Mouse (Mus musculus) heart, postnatal 0 days (tissue): ENCODE measurements at regions not wholly inside any gene's neighbourhood (a gene's known extent, or its start where the extent isn't known, plus 50 kb on each side); places are given as distances from the start of the nearest gene placed in this dataset.

Experiments
- ATAC-seq: fragments of 200-750 bp; cut with Nextera tagmentation; 2 replicates; pipeline ENCODE4 v1.8.0; 2017; ENCODE audit warnings: low read depth, moderate number of reproducible peaks, moderate library complexity; ENCODE audit not compliant: insufficient read depth
- DNase-seq: peaks from one replicate; pipeline ENCODE4 v3.0.0-alpha.2; 2016; ENCODE audit warnings: low spot score
- H3K27ac ChIP-seq: fragments of 300-500 bp; sonication (generic); 2 replicates; pipeline ENCODE4 v1.5.1; 2014; ENCODE audit warnings: low read depth, mild to moderate bottlenecking
- H3K27me3 ChIP-seq: fragments of 300-500 bp; sonication (generic); 2 replicates; pipeline ENCODE4 v1.6.1; 2014; ENCODE audit warnings: low read length, mixed read lengths; ENCODE audit not compliant: control insufficient read depth, insufficient read depth
- H3K36me3 ChIP-seq: fragments of 300-500 bp; sonication (generic); replicated peaks from 2 replicates; pipeline ENCODE4 v1.6.1; 2014; ENCODE audit warnings: low read length, mixed read lengths; ENCODE audit not compliant: control insufficient read depth, insufficient read depth
- H3K4me1 ChIP-seq: fragments of 300-500 bp; sonication (generic); 2 replicates; pipeline ENCODE4 v1.6.1; 2014; ENCODE audit warnings: antibody characterized with exemption; ENCODE audit not compliant: control insufficient read depth, insufficient read depth
- H3K4me2 ChIP-seq: fragments of 300-500 bp; sonication (generic); 2 replicates; pipeline ENCODE4 v1.6.1; 2014; ENCODE audit warnings: low read depth, mild to moderate bottlenecking, low read length, moderate library complexity
- H3K4me3 ChIP-seq: fragments of 300-500 bp; sonication (generic); 2 replicates; pipeline ENCODE4 v1.5.1; 2014; ENCODE audit warnings: low read depth, low read length
- H3K9ac ChIP-seq: fragments of 300-500 bp; sonication (generic); replicated peaks from 2 replicates; pipeline ENCODE4 v1.6.1; 2014; ENCODE audit warnings: low read depth, low read length, mixed read lengths
- H3K9me3 ChIP-seq: fragments of 300-500 bp; sonication (generic); replicated peaks from 2 replicates; pipeline ENCODE4 v1.6.1; 2016; ENCODE audit warnings: low read length; ENCODE audit not compliant: control insufficient read depth
- CTCF ChIP-seq: IDR thresholded peaks from 2 replicates; pipeline ENCODE4 v1.5.1; 2016; ENCODE audit warnings: antibody characterized with exemption, control low read depth, low read depth
- EP300 ChIP-seq: IDR thresholded peaks from 2 replicates; pipeline ENCODE4 v1.6.1; 2016; ENCODE audit warnings: antibody characterized with exemption, low read depth
- WGBS: fragments of 180-500 bp; shearing (Covaris S2); extraction: QIAGEN DNeasy Blood & Tissue Kit; methylation state at CpG from one replicate; pipeline ENCODE4 v1.1.7; 2014; 5-methylcytosine and 5-hydroxymethylcytosine counted together

DNA sequence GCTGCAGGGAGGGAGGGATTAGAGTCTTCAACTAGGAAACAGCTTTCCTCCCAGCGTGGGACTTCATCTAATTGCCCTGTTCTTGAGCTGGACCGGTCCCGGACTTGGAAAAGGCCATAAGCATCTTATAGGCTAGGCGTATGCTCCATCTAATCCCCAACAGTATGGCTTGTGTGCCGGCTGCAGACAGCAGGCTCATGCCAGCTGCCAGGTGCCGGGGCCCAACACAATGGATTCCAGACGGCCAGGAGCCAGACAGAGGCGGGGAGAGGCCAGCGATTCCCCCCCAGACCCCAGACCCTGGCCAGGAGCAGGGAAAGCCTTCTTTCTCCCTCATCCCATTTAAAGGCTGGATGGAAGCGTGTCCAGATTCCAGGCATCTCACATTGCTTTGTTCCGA is 198.4 kb upstream of the Rreb1 start:
- TF ChIP-seq EP300 (no peak), CTCF (no peak)
- Histone ChIP-seq H3K4me2 (no peak overlapping the region), H3K27ac (no peak overlapping the region), H3K4me3 (no peak overlapping the region), H3K36me3 (no peaks in the 10 kb centered on the region), H3K4me1 (no peaks in the 10 kb centered on the region), H3K9ac (no peak overlapping the region), H3K27me3 (no peaks in the 10 kb centered on the region), H3K9me3 (no peaks in the 10 kb centered on the region)
- ATAC-seq (no peak), DNase-seq (no peak)
- WGBS = 77% methylated on average over 11 of the region's 11 CpGs

GRCm38 (mm10) chr13:37580806-37581205 is 197.4 kb upstream of the Rreb1 start:
- Histone ChIP-seq H3K4me2 (no peak overlapping the region), H3K27ac (no peak overlapping the region), H3K4me1 (no peaks in the 10 kb centered on the region), H3K9ac (no peak overlapping the region), H3K27me3 (no peaks in the 10 kb centered on the region), H3K4me3 (no peak overlapping the region), H3K36me3 (no peaks in the 10 kb centered on the region), H3K9me3 (no peaks in the 10 kb centered on the region)
- DNase-seq (no peak), ATAC-seq (no peak)
- TF ChIP-seq EP300 (no peak), CTCF (no peak)
- WGBS = 81% methylated on average over 2 of the region's 2 CpGs

DNA sequence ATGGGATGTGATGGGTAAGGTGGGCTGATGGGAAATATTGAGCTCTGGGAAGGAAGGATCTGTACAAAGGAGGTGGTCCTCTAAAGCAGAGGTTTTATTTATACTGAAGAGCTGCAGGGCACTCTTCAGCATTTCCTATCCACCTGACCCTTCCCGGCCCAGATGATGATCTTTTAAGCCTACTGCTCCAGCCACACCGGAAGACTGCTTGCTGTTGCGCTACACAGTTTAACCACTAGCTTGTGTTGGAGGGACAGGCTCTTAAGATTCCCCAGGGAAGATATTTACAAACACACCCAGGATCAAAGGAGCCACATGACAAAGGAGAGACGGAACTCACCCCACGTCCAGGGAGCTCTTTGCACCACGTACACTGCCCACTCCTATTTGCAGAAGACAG is 196.8 kb upstream of the Rreb1 start:
- Histone ChIP-seq H3K4me3 (no peak overlapping the region), H3K36me3 (no peaks in the 10 kb centered on the region), H3K9ac (no peak overlapping the region), H3K4me1 (no peaks in the 10 kb centered on the region), H3K4me2 (no peak overlapping the region), H3K27me3 (no peaks in the 10 kb centered on the region), H3K9me3 (no peaks in the 10 kb centered on the region), H3K27ac (no peak overlapping the region)
- 83% methylated on average over 6 of the region's 6 CpGs for WGBS
- ATAC-seq = no peak
- no peak for TF ChIP-seq EP300
- no peak for TF ChIP-seq CTCF
- DNase-seq = no peak

DNA sequence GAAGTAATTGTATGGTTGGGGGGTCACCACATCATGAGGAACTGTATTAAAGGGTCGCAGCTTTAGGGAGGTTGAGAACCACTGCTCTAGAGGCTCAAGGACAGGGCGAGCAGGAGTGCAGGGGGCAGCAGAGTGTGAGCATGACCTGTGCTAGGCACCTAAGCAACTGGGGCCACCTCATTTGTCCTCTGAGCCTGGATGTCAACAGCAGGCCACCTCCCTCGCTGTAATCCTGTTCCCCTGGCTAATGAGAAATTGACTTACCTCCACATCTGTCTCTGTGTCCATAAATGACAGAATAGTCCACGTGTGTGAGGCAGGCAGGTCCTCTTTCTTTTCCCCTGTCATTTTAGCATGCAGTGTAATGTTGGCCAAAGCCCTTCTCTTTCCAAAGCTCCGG is 192.7 kb upstream of the Rreb1 start:
- H3K27me3 ChIP-seq = no peaks in the 10 kb centered on the region
- H3K4me1 ChIP-seq = 0 out of 2 replicates have a peak, but pooled peaks cover 3% of the 10 kb centered on the region
- DNase-seq (no peak), ATAC-seq (no peak)
- H3K9me3 ChIP-seq = no peaks in the 10 kb centered on the region
- TF ChIP-seq EP300 = no peak
- no peak overlapping the region for H3K4me2 ChIP-seq
- 85% methylated on average over 5 of the region's 5 CpGs for WGBS
- H3K4me3 ChIP-seq = no peak overlapping the region
- H3K27ac ChIP-seq = no peak overlapping the region
- no peaks in the 10 kb centered on the region for H3K36me3 ChIP-seq
- no peak overlapping the region for H3K9ac ChIP-seq

- TF ChIP-seq CTCF (no peak), EP300 (no peak)
- Histone ChIP-seq H3K9me3 (no peaks in the 10 kb centered on the region), H3K27ac (no peak overlapping the region), H3K4me1 (0 out of 2 replicates have a peak, but pooled peaks cover 3% of the 10 kb centered on the region), H3K9ac (no peak overlapping the region), H3K27me3 (no peaks in the 10 kb centered on the region), H3K4me2 (no peak overlapping the region), H3K4me3 (no peak overlapping the region), H3K36me3 (no peaks in the 10 kb centered on the region)
- 48% methylated on average over 4 of the region's 4 CpGs for WGBS
- no peak for ATAC-seq
- DNase-seq = no peak
Measured at GRCm38 (mm10) chr13:37586511-37586910, 191.7 kb upstream of the Rreb1 start.

DNA sequence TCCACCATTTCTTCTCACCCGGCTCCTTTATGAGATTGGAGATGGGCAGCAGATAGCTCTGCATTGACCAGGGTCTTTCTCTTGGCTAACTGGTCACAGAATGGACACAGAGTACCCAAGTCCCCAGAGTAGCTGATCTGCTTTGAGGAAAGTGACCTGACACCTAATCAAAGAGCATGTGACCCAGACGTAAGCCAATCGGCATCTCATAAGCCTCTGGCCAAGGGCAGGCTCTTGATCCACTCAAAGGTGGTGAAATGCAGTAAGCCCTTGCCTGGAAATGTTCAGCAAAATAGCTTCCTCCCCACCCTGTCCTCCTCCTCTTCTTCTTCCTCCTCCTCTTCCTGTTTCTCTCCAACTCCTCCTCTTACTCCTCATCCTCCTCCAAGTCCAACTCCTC is 190.3 kb upstream of the Rreb1 start:
- WGBS = 77% methylated on average over 3 of the region's 3 CpGs
- DNase-seq = no peak

More for the DNA sequence above, 190.3 kb upstream of the Rreb1 start:
- Histone ChIP-seq H3K36me3 (no peaks in the 10 kb centered on the region), H3K9me3 (no peaks in the 10 kb centered on the region), H3K4me2 (no peak overlapping the region), H3K9ac (no peak overlapping the region), H3K27ac (no peak overlapping the region), H3K4me3 (no peak overlapping the region), H3K27me3 (no peaks in the 10 kb centered on the region), H3K4me1 (0 out of 2 replicates have a peak, but pooled peaks cover 3% of the 10 kb centered on the region)
- no peak for TF ChIP-seq CTCF
- TF ChIP-seq EP300 = no peak
- ATAC-seq = no peak
